Mouse (Mus musculus): ENCODE data around the gene Zbtb16.

DNA sequence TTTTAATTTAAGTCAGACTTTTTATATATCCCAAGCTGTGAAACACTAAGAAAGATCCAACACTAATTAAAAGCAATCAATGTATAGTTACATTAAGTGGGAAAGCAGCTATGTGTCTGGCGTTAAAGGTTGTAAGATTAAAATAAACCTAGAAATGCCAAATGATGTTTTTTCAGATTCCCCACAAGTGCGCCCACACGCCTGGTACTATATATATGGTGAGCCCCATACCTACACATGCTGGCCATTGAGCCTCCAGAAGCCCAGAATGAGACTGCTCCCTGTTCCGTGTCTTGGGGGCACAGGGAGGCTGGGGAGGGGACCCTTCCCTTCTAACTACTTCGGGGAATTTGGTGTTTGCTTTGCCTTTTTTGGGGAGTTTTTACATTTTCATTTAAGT, 34.7 kb downstream of the Zbtb16 start:
- TF ChIP-seq CTCF (IDR thresholded peaks at IDR 0.05; ENCODE audit: insufficient read depth, low read depth, low read length) = no peak
- TF ChIP-seq POLR2A (IDR thresholded peaks at IDR 0.05; ENCODE audit: insufficient read depth, low read depth, low read length) = no peak

Measured in olfactory bulb, adult 2 months (tissue).